Mouse (Mus musculus) C2C12 (cell line): Measurements from ENCODE around the gene Chchd3. TPM values are rescaled to one million over a fixed set of nuclear protein-coding genes. Genes with fewer than 3 reads are reported as not detected.

Source experiments
- H3K27me3 ChIP-seq: one replicate; pipeline ENCODE4 v1.6.1; 2011; ENCODE audit not compliant: control insufficient read depth, insufficient read depth, insufficient read length
- H3K36me3 ChIP-seq: one replicate; pipeline ENCODE4 v1.6.1; 2011; ENCODE audit not compliant: control insufficient read depth, insufficient read depth
- H3K4me3 ChIP-seq: one replicate; pipeline ENCODE4 v1.5.1; 2011; ENCODE audit warnings: mild to moderate bottlenecking, control low read depth; ENCODE audit not compliant: poor library complexity, insufficient read depth, severe bottlenecking
- H3K79me2 ChIP-seq: one replicate; pipeline ENCODE4 v1.6.1; 2011; ENCODE audit not compliant: control insufficient read depth, insufficient read depth
- H3K79me3 ChIP-seq: one replicate; pipeline ENCODE4 v1.6.1; 2011; ENCODE audit warnings: low read depth, control low read depth
- H3ac ChIP-seq: one replicate; pipeline ENCODE3; 2011; ENCODE audit warnings: low read depth; ENCODE audit not compliant: control insufficient read depth, insufficient read length
- CEBPB ChIP-seq: IDR thresholded peaks from one replicate; pipeline ENCODE4 v1.6.1; 2011; ENCODE audit warnings: low read depth, mild to moderate bottlenecking, control low read depth, moderate library complexity
- CTCF ChIP-seq: IDR thresholded peaks from one replicate; pipeline ENCODE4 v1.5.1; 2011; ENCODE audit not compliant: control insufficient read depth, insufficient read depth, insufficient read length
- FOSL1 ChIP-seq: IDR thresholded peaks from one replicate; pipeline ENCODE4 v1.8.0; 2011; ENCODE audit warnings: mild to moderate bottlenecking, low read length; ENCODE audit not compliant: poor library complexity, insufficient read depth, severe bottlenecking
- MAX ChIP-seq: IDR thresholded peaks from one replicate; pipeline ENCODE4 v1.6.1; 2011; ENCODE audit warnings: mild to moderate bottlenecking, control low read depth
- MYOD1 ChIP-seq: IDR thresholded peaks from one replicate; pipeline ENCODE4 v1.6.1; 2011; ENCODE audit warnings: low read depth; ENCODE audit not compliant: control insufficient read depth, insufficient read length
- MYOG ChIP-seq: IDR thresholded peaks from one replicate; pipeline ENCODE4 v1.6.1; 2011; ENCODE audit not compliant: control insufficient read depth, insufficient read length; ENCODE audit errors: extremely low read depth
- USF1 ChIP-seq: IDR thresholded peaks from one replicate; pipeline ENCODE4 v1.6.1; 2011; ENCODE audit warnings: low read depth, mild to moderate bottlenecking, control low read depth, moderate library complexity
- polyA plus RNA-seq: library from polyadenylated mRNA; unstranded; fragments of >200 nt; fragmentation: generic; extraction: Trizol; gene quantifications from one replicate; pipeline ENCODE4 v1.2.1, GENCODE M21; 2012; ENCODE audit warnings: missing spikeins

Gene Chchd3
- polyA plus RNA-seq, 1 experiment = 94.8 TPM

DNA sequence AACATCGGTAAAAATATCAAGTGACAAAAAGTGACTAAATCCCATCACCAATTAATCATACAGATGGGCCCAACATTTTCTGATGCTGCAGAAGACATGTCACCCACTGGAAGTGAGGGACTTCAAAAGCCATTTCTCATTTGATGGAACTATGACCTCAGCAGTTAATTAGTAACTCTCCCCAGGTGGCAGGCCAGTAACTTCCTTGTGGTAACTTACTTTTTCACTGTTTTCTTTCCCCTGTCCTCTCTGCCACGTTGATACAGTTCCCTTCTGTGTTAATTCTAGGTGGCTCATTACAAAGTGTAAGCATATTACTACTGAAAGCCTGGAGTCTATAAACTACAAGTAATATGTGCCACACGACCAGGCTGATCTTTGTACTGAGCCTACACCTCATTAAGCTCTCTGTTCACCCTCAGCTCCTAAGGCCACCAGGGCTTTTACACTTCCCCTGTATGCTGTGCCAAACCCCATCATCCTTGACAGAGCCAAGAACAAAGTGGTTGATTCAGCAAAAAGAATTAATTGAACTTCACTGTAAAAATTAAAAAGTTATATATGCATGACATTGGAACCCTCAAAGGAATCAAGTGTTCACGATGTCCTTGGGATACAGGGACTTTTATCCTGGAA is 171.0 kb downstream of the Chchd3 start:
- H3ac ChIP-seq = no peak overlapping the region
- no peak overlapping the region for H3K4me3 ChIP-seq
- H3K27me3 ChIP-seq = no peaks in the 10 kb centered on the region
- TF ChIP-seq CEBPB (no peak), USF1 (no peak), CTCF (no peak), FOSL1 (no peak), MYOG (no peak)
- H3K79me2 ChIP-seq = no peaks in the 10 kb centered on the region
- H3K79me3 ChIP-seq = no peaks in the 10 kb centered on the region
- H3K36me3 ChIP-seq = peaks cover 9% of the 10 kb centered on the region

- H3K27me3 ChIP-seq = no peaks in the 10 kb centered on the region
- no peaks in the 10 kb centered on the region for H3K79me2 ChIP-seq
- no peak overlapping the region for H3K4me3 ChIP-seq
- no peaks in the 10 kb centered on the region for H3K79me3 ChIP-seq
- no peaks in the 10 kb centered on the region for H3K36me3 ChIP-seq
- no peak overlapping the region for H3ac ChIP-seq
- no peak for TF ChIP-seq MYOG
- no peak for TF ChIP-seq FOSL1
- no peak for TF ChIP-seq MYOD1
- no peak for TF ChIP-seq USF1
- no peak for TF ChIP-seq CTCF
- TF ChIP-seq MAX = no peak
- TF ChIP-seq CEBPB = no peak
These were observed 181.5 kb downstream of the Chchd3 start for GRCm38 (mm10) chr6:32878586-32878985.

DNA sequence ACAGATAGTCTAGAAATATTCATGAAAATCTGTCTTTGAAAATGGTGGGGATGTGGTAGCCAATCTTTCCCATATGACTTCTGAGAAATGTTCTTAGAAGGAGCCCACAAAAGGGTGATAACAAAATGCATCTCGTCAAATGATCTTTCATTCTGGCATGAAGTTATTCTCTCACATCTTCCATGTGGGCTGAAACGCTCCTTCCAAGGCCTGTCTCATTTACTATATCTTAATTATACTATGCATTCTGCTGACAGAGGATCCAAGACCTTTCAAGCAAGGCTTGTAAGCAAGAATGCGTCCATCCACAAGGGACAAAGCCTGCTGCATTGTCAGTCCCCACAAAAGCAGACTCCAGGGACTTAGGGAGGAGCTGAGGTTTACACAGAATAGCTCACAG is 185.9 kb downstream of the Chchd3 start:
- Histone ChIP-seq H3K27me3 (no peaks in the 10 kb centered on the region), H3K4me3 (no peak overlapping the region)
- no peak for TF ChIP-seq MYOG
- TF ChIP-seq FOSL1 = no peak
- TF ChIP-seq CEBPB = no peak
- TF ChIP-seq MAX = no peak
- TF ChIP-seq CTCF = no peak
- no peak for TF ChIP-seq USF1
- no peak for TF ChIP-seq MYOD1

DNA sequence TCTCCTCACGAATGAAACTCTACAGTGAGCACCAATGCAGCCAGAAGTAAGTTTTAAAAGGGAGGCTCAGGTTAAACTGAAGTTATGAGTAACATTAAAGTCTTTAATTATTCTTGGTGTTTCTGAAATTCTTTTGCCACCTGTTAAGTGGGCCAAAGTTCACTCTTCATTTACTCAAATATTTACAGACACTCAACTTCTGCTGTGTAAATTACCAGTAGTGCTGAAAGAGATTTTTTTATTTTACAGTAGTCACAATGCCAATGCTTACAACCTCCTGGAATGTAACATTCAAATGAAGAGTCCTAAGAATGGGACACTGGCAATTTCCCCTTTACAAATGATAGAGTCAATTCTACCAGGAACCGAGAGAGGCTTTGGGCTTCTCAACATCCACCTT is 187.3 kb downstream of the Chchd3 start:
- Histone ChIP-seq H3K79me2 (no peaks in the 10 kb centered on the region), H3K36me3 (peaks cover 6% of the 10 kb centered on the region), H3K4me3 (no peak overlapping the region), H3K27me3 (no peaks in the 10 kb centered on the region), H3ac (no peak overlapping the region), H3K79me3 (no peaks in the 10 kb centered on the region)
- TF ChIP-seq MYOG = no peak
- no peak for TF ChIP-seq MAX
- no peak for TF ChIP-seq USF1
- TF ChIP-seq CTCF = no peak
- no peak for TF ChIP-seq MYOD1
- no peak for TF ChIP-seq CEBPB
- no peak for TF ChIP-seq FOSL1

More for the DNA sequence above, 185.9 kb downstream of the Chchd3 start:
- no peaks in the 10 kb centered on the region for H3K79me2 ChIP-seq
- no peak overlapping the region for H3ac ChIP-seq
- no peaks in the 10 kb centered on the region for H3K79me3 ChIP-seq
- peaks cover 3% of the 10 kb centered on the region for H3K36me3 ChIP-seq

- TF ChIP-seq CTCF (no peak), MAX (no peak), CEBPB (no peak), MYOD1 (no peak), USF1 (no peak), MYOG (no peak), FOSL1 (no peak)
- H3K36me3 ChIP-seq = peaks cover 6% of the 10 kb centered on the region
- no peaks in the 10 kb centered on the region for H3K79me3 ChIP-seq
- no peaks in the 10 kb centered on the region for H3K27me3 ChIP-seq
- H3K4me3 ChIP-seq = no peak overlapping the region
- H3K79me2 ChIP-seq = no peaks in the 10 kb centered on the region
- H3ac ChIP-seq = no peak overlapping the region
These were observed 209.1 kb downstream of the Chchd3 start for GRCm38 (mm10) chr6:32850960-32851359.

DNA sequence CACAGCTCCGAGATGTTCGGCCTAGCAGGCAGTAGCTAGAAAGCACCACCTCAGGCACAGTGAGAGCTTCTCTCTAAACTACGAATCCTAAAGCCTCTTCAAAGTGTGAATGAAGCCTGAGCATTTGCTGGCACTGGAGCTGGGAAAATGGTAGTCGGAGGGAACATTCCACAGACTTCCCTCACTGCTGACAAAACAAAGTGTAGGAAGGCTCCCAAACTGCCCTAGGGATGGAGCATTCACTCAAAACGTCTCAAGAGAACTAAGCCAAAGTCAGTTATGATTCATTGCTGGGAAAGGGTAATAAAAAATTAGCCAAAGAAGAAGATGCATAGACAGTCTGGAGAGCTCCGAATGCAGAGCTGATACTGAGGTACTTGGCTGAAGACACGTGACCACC is 211.1 kb downstream of the Chchd3 start:
- Histone ChIP-seq H3K36me3 (peaks cover 6% of the 10 kb centered on the region), H3K4me3 (no peak overlapping the region), H3K27me3 (no peaks in the 10 kb centered on the region), H3ac (no peak overlapping the region), H3K79me3 (no peaks in the 10 kb centered on the region), H3K79me2 (no peaks in the 10 kb centered on the region)
- TF ChIP-seq CEBPB = no peak
- TF ChIP-seq MYOG = no peak
- no peak for TF ChIP-seq MAX
- TF ChIP-seq USF1 = no peak
- no peak for TF ChIP-seq CTCF
- TF ChIP-seq MYOD1 = no peak
- no peak for TF ChIP-seq FOSL1
